Mouse (Mus musculus): ENCODE results near the gene Map3k21. TPM values are rescaled to one million over a fixed set of nuclear protein-coding genes. Genes with fewer than 3 reads are reported as not detected.

The Map3k21 gene
- polyA plus RNA-seq, 1 experiment = 0.82 TPM

GRCm38 (mm10) chr8:125917013-125917412 lies 6.8 kb downstream of the Map3k21 start:
- TF ChIP-seq POLR2A (IDR thresholded peaks at IDR 0.05; ENCODE audit: borderline replicate concordance, extremely low read depth, insufficient read depth, insufficient read length, poor library complexity, severe bottlenecking) (no peak), CTCF (IDR thresholded peaks at IDR 0.05; ENCODE audit: borderline replicate concordance, extremely low read depth, insufficient read depth, insufficient read length) (no peak)
- no peak for DNase-seq (ENCODE audit: low read depth)

GRCm38 (mm10) chr8:125918719-125919118 lies 8.5 kb downstream of the Map3k21 start:
- DNase-seq (ENCODE audit: low read depth) = no peak
- TF ChIP-seq CTCF (IDR thresholded peaks at IDR 0.05; ENCODE audit: borderline replicate concordance, extremely low read depth, insufficient read depth, insufficient read length) (no peak), POLR2A (IDR thresholded peaks at IDR 0.05; ENCODE audit: borderline replicate concordance, extremely low read depth, insufficient read depth, insufficient read length, poor library complexity, severe bottlenecking) (no peak)

GRCm38 (mm10) chr8:125919560-125919959 lies 9.3 kb downstream of the Map3k21 start:
- TF ChIP-seq POLR2A (IDR thresholded peaks at IDR 0.05; ENCODE audit: borderline replicate concordance, extremely low read depth, insufficient read depth, insufficient read length, poor library complexity, severe bottlenecking) (no peak), CTCF (IDR thresholded peaks at IDR 0.05; ENCODE audit: borderline replicate concordance, extremely low read depth, insufficient read depth, insufficient read length) (no peak)
- no peak for DNase-seq (ENCODE audit: low read depth)

GRCm38 (mm10) chr8:125920281-125920680 lies 10.0 kb downstream of the Map3k21 start:
- TF ChIP-seq POLR2A (IDR thresholded peaks at IDR 0.05; ENCODE audit: borderline replicate concordance, extremely low read depth, insufficient read depth, insufficient read length, poor library complexity, severe bottlenecking) (no peak), CTCF (IDR thresholded peaks at IDR 0.05; ENCODE audit: borderline replicate concordance, extremely low read depth, insufficient read depth, insufficient read length) (no peak)
- DNase-seq (ENCODE audit: low read depth) = peak; percentile 85

GRCm38 (mm10) chr8:125920761-125921160 lies 10.5 kb downstream of the Map3k21 start:
- DNase-seq (ENCODE audit: low read depth) = no peak
- TF ChIP-seq CTCF (IDR thresholded peaks at IDR 0.05; ENCODE audit: borderline replicate concordance, extremely low read depth, insufficient read depth, insufficient read length) (no peak), POLR2A (IDR thresholded peaks at IDR 0.05; ENCODE audit: borderline replicate concordance, extremely low read depth, insufficient read depth, insufficient read length, poor library complexity, severe bottlenecking) (no peak)

GRCm38 (mm10) chr8:125922333-125922732 lies 12.1 kb downstream of the Map3k21 start:
- TF ChIP-seq CTCF (IDR thresholded peaks at IDR 0.05; ENCODE audit: borderline replicate concordance, extremely low read depth, insufficient read depth, insufficient read length) = no peak
- no peak for TF ChIP-seq POLR2A (IDR thresholded peaks at IDR 0.05; ENCODE audit: borderline replicate concordance, extremely low read depth, insufficient read depth, insufficient read length, poor library complexity, severe bottlenecking)
- DNase-seq (ENCODE audit: low read depth) = no peak

GRCm38 (mm10) chr8:125926636-125927035 lies 16.4 kb downstream of the Map3k21 start:
- TF ChIP-seq POLR2A (IDR thresholded peaks at IDR 0.05; ENCODE audit: borderline replicate concordance, extremely low read depth, insufficient read depth, insufficient read length, poor library complexity, severe bottlenecking) (no peak), CTCF (IDR thresholded peaks at IDR 0.05; ENCODE audit: borderline replicate concordance, extremely low read depth, insufficient read depth, insufficient read length) (no peak)

GRCm38 (mm10) chr8:125930276-125931046 lies 20.2 kb downstream of the Map3k21 start:
- TF ChIP-seq POLR2A (IDR thresholded peaks at IDR 0.05; ENCODE audit: borderline replicate concordance, extremely low read depth, insufficient read depth, insufficient read length, poor library complexity, severe bottlenecking) (no peak), CTCF (IDR thresholded peaks at IDR 0.05; ENCODE audit: borderline replicate concordance, extremely low read depth, insufficient read depth, insufficient read length) (no peak)
- no peak for DNase-seq (ENCODE audit: low read depth)

More at GRCm38 (mm10) chr8:125926636-125927035, 16.4 kb downstream of the Map3k21 start:
- no peak for DNase-seq (ENCODE audit: low read depth)

GRCm38 (mm10) chr8:125931822-125932221 lies 21.6 kb downstream of the Map3k21 start:
- DNase-seq (ENCODE audit: low read depth) = no peak
- TF ChIP-seq CTCF (IDR thresholded peaks at IDR 0.05; ENCODE audit: borderline replicate concordance, extremely low read depth, insufficient read depth, insufficient read length) = no peak
- no peak for TF ChIP-seq POLR2A (IDR thresholded peaks at IDR 0.05; ENCODE audit: borderline replicate concordance, extremely low read depth, insufficient read depth, insufficient read length, poor library complexity, severe bottlenecking)

GRCm38 (mm10) chr8:125935649-125936048 lies 25.4 kb downstream of the Map3k21 start:
- TF ChIP-seq POLR2A (IDR thresholded peaks at IDR 0.05; ENCODE audit: borderline replicate concordance, extremely low read depth, insufficient read depth, insufficient read length, poor library complexity, severe bottlenecking) (no peak), CTCF (IDR thresholded peaks at IDR 0.05; ENCODE audit: borderline replicate concordance, extremely low read depth, insufficient read depth, insufficient read length) (peak; percentile 73)
- DNase-seq (ENCODE audit: low read depth) = peak; percentile 61

- TF ChIP-seq CTCF (IDR thresholded peaks at IDR 0.05; ENCODE audit: borderline replicate concordance, extremely low read depth, insufficient read depth, insufficient read length) = no peak
- TF ChIP-seq POLR2A (IDR thresholded peaks at IDR 0.05; ENCODE audit: borderline replicate concordance, extremely low read depth, insufficient read depth, insufficient read length, poor library complexity, severe bottlenecking) = no peak
- no peak for DNase-seq (ENCODE audit: low read depth)
These were observed 34.3 kb downstream of the Map3k21 start for GRCm38 (mm10) chr8:125944511-125944910.

All from brain, embryonic 14.5 days (tissue).